Mouse (Mus musculus): ENCODE data around the gene Padi4.

Padi4 gene

GRCm38 (mm10) chr4:140774025-140774800 lies at the start of gene Padi4:
Padi4 (minus strand) TSS chr4:140774236.
- no peak for DNase-seq (ENCODE audit: low spot score in 2 of 2)

GRCm38 (mm10) chr4:140821988-140822387 lies 48.0 kb upstream of the Padi4 start:
- DNase-seq (ENCODE audit: low spot score in 2 of 2), result peak; percentile 36 to 59

- no peak for DNase-seq (ENCODE audit: low spot score in 2 of 2)
Measured at GRCm38 (mm10) chr4:140817413-140817812, 43.4 kb upstream of the Padi4 start.

GRCm38 (mm10) chr4:140815996-140816917 lies 42.2 kb upstream of the Padi4 start:
- no peak for DNase-seq (ENCODE audit: low spot score in 2 of 2)

GRCm38 (mm10) chr4:140815496-140815895 lies 41.5 kb upstream of the Padi4 start:
- DNase-seq (ENCODE audit: low spot score in 2 of 2), result no peak

- DNase-seq (ENCODE audit: low spot score in 2 of 2), result peak; percentile 17 to 34
Measured at GRCm38 (mm10) chr4:140814241-140815225, 40.5 kb upstream of the Padi4 start.

- DNase-seq (ENCODE audit: low spot score in 2 of 2), result no peak
Measured at GRCm38 (mm10) chr4:140813358-140814185, 39.5 kb upstream of the Padi4 start.

- DNase-seq (ENCODE audit: low spot score in 2 of 2), result no peak
Measured at GRCm38 (mm10) chr4:140812609-140813008, 38.6 kb upstream of the Padi4 start.

- no peak for DNase-seq (ENCODE audit: low spot score in 2 of 2)
Measured at GRCm38 (mm10) chr4:140812191-140812590, 38.2 kb upstream of the Padi4 start.

- no peak for DNase-seq (ENCODE audit: low spot score in 2 of 2)
Measured at GRCm38 (mm10) chr4:140810458-140811260, 36.6 kb upstream of the Padi4 start, which contains the start of gene Padi3. Padi3 (minus strand) TSS chr4:140810648.

GRCm38 (mm10) chr4:140809118-140809517 lies 35.1 kb upstream of the Padi4 start:
- no peak for DNase-seq (ENCODE audit: low spot score in 2 of 2)

GRCm38 (mm10) chr4:140804601-140805000 lies 30.6 kb upstream of the Padi4 start:
- DNase-seq (ENCODE audit: low spot score in 2 of 2), result no peak

GRCm38 (mm10) chr4:140801364-140801763 lies 27.3 kb upstream of the Padi4 start:
- no peak for DNase-seq (ENCODE audit: low spot score in 2 of 2)

- no peak for DNase-seq (ENCODE audit: low spot score in 2 of 2)
Measured at GRCm38 (mm10) chr4:140796786-140797185, 22.8 kb upstream of the Padi4 start.

- no peak for DNase-seq (ENCODE audit: low spot score in 2 of 2)
Measured at GRCm38 (mm10) chr4:140794678-140795077, 20.6 kb upstream of the Padi4 start.

- DNase-seq (ENCODE audit: low spot score in 2 of 2), result no peak
Measured at GRCm38 (mm10) chr4:140793795-140794194, 19.8 kb upstream of the Padi4 start.

- no peak for DNase-seq (ENCODE audit: low spot score in 2 of 2)
Measured at GRCm38 (mm10) chr4:140792584-140792983, 18.5 kb upstream of the Padi4 start.

- no peak for DNase-seq (ENCODE audit: low spot score in 2 of 2)
Measured at GRCm38 (mm10) chr4:140791071-140791470, 17.0 kb upstream of the Padi4 start.

GRCm38 (mm10) chr4:140789983-140790382 lies 15.9 kb upstream of the Padi4 start:
- no peak for DNase-seq (ENCODE audit: low spot score in 2 of 2)

- DNase-seq (ENCODE audit: low spot score in 2 of 2), result peak; percentile 60 to 74
Measured at GRCm38 (mm10) chr4:140788983-140789382, 14.9 kb upstream of the Padi4 start.
